Mouse (Mus musculus): ENCODE data around the gene Acad12. TPM values are rescaled to one million over a fixed set of nuclear protein-coding genes. Genes with fewer than 3 reads are reported as not detected.

The Acad12 gene
- 3.5 and 3.8 TPM in 2 replicates for polyA plus RNA-seq (2015; fragmentation: Nextera tagmentation; extraction: Ambion mirVana)

GRCm38 (mm10) chr5:121618592-121619513, at the start of gene Acad12:
Acad12 (minus strand) TSS chr5:121618938.
- H3K4me2 ChIP-seq (replicated peaks; ENCODE audit: low read depth): peak within 1 kb of the TSS; percentile 82
- peak within 1 kb of the TSS; percentile 75 for H3K27ac ChIP-seq (ENCODE audit: low read depth, low read length)
- no peaks in the 10 kb centered on the region for H3K9me3 ChIP-seq (ENCODE audit: control insufficient read depth)
- ATAC-seq: peak; percentile 74
- H3K4me1 ChIP-seq (replicated peaks; ENCODE audit: control insufficient read depth, insufficient read depth, low read length): no peaks in the 10 kb centered on the region
- H3K4me3 ChIP-seq (ENCODE audit: low read depth, low read length): peak within 1 kb of the TSS; percentile 76
- H3K27me3 ChIP-seq (replicated peaks; ENCODE audit: control insufficient read depth, insufficient read depth, low read length): no peaks in the 10 kb centered on the region
- under 1% methylated on average over 57 of the region's 58 CpGs for WGBS
- H3K36me3 ChIP-seq (ENCODE audit: control insufficient read depth, insufficient read depth): no peaks in the 10 kb centered on the region
- TF ChIP-seq CTCF (IDR thresholded peaks at IDR 0.05; ENCODE audit: low read depth): peak; percentile 41
- H3K9ac ChIP-seq (ENCODE audit: low read depth, low read length): peak within 1 kb of the TSS; percentile 73

GRCm38 (mm10) chr5:121668411-121668810, 49.7 kb upstream of the Acad12 start:
- no peak overlapping the region for H3K4me3 ChIP-seq (ENCODE audit: low read depth, low read length)
- H3K36me3 ChIP-seq (ENCODE audit: control insufficient read depth, insufficient read depth): peaks cover 53% of the 10 kb centered on the region
- no peak for TF ChIP-seq CTCF (IDR thresholded peaks at IDR 0.05; ENCODE audit: low read depth)
- H3K27ac ChIP-seq (ENCODE audit: low read depth, low read length): no peak overlapping the region
- no peaks in the 10 kb centered on the region for H3K4me1 ChIP-seq (replicated peaks; ENCODE audit: control insufficient read depth, insufficient read depth, low read length)
- no peak overlapping the region for H3K9ac ChIP-seq (ENCODE audit: low read depth, low read length)
- ATAC-seq: no peak
- WGBS: 71% methylated on average over 6 of the region's 6 CpGs
- H3K4me2 ChIP-seq (replicated peaks; ENCODE audit: low read depth): no peak overlapping the region
- H3K9me3 ChIP-seq (ENCODE audit: control insufficient read depth): no peaks in the 10 kb centered on the region
- no peaks in the 10 kb centered on the region for H3K27me3 ChIP-seq (replicated peaks; ENCODE audit: control insufficient read depth, insufficient read depth, low read length)

- H3K4me1 ChIP-seq (replicated peaks; ENCODE audit: control insufficient read depth, insufficient read depth, low read length): no peaks in the 10 kb centered on the region
- H3K9ac ChIP-seq (ENCODE audit: low read depth, low read length): no peak overlapping the region
- H3K27ac ChIP-seq (ENCODE audit: low read depth, low read length): peak overlapping the region; percentile 35; the same call in 1 of the 2 replicates
- no peaks in the 10 kb centered on the region for H3K9me3 ChIP-seq (ENCODE audit: control insufficient read depth)
- WGBS: 60% methylated on average over 4 of the region's 4 CpGs
- no peak for TF ChIP-seq CTCF (IDR thresholded peaks at IDR 0.05; ENCODE audit: low read depth)
- no peaks in the 10 kb centered on the region for H3K27me3 ChIP-seq (replicated peaks; ENCODE audit: control insufficient read depth, insufficient read depth, low read length)
- H3K4me2 ChIP-seq (replicated peaks; ENCODE audit: low read depth): no peak overlapping the region
- ATAC-seq: 0 out of 2 replicates have a peak, but pooled peaks have one; percentile 15
- no peak overlapping the region for H3K4me3 ChIP-seq (ENCODE audit: low read depth, low read length)
- H3K36me3 ChIP-seq (ENCODE audit: control insufficient read depth, insufficient read depth): peaks cover 56% of the 10 kb centered on the region
Observed at GRCm38 (mm10) chr5:121667067-121667466, 48.3 kb upstream of the Acad12 start.

GRCm38 (mm10) chr5:121664971-121665370, 46.2 kb upstream of the Acad12 start:
- no peaks in the 10 kb centered on the region for H3K27me3 ChIP-seq (replicated peaks; ENCODE audit: control insufficient read depth, insufficient read depth, low read length)
- no peak overlapping the region for H3K4me3 ChIP-seq (ENCODE audit: low read depth, low read length)
- H3K4me2 ChIP-seq (replicated peaks; ENCODE audit: low read depth): no peak overlapping the region
- peaks cover 2% of the 10 kb centered on the region; the same call in 1 of the 2 replicates for H3K4me1 ChIP-seq (replicated peaks; ENCODE audit: control insufficient read depth, insufficient read depth, low read length)
- no peak overlapping the region for H3K27ac ChIP-seq (ENCODE audit: low read depth, low read length)
- peaks cover 44% of the 10 kb centered on the region for H3K36me3 ChIP-seq (ENCODE audit: control insufficient read depth, insufficient read depth)
- ATAC-seq: no peak
- no peak overlapping the region for H3K9ac ChIP-seq (ENCODE audit: low read depth, low read length)
- 97% methylated on average over 9 of the region's 9 CpGs for WGBS
- H3K9me3 ChIP-seq (ENCODE audit: control insufficient read depth): no peaks in the 10 kb centered on the region
- no peak for TF ChIP-seq CTCF (IDR thresholded peaks at IDR 0.05; ENCODE audit: low read depth)

GRCm38 (mm10) chr5:121664078-121664477, 45.3 kb upstream of the Acad12 start:
- ATAC-seq: no peak
- no peaks in the 10 kb centered on the region for H3K9me3 ChIP-seq (ENCODE audit: control insufficient read depth)
- H3K4me2 ChIP-seq (replicated peaks; ENCODE audit: low read depth): no peak overlapping the region
- WGBS: 92% methylated on average over 6 of the region's 6 CpGs
- H3K27ac ChIP-seq (ENCODE audit: low read depth, low read length): no peak overlapping the region
- H3K4me3 ChIP-seq (ENCODE audit: low read depth, low read length): no peak overlapping the region
- no peaks in the 10 kb centered on the region for H3K27me3 ChIP-seq (replicated peaks; ENCODE audit: control insufficient read depth, insufficient read depth, low read length)
- peaks cover 44% of the 10 kb centered on the region for H3K36me3 ChIP-seq (ENCODE audit: control insufficient read depth, insufficient read depth)
- TF ChIP-seq CTCF (IDR thresholded peaks at IDR 0.05; ENCODE audit: low read depth): no peak
- peaks cover 2% of the 10 kb centered on the region; the same call in 1 of the 2 replicates for H3K4me1 ChIP-seq (replicated peaks; ENCODE audit: control insufficient read depth, insufficient read depth, low read length)
- H3K9ac ChIP-seq (ENCODE audit: low read depth, low read length): no peak overlapping the region

GRCm38 (mm10) chr5:121663456-121663855, 44.7 kb upstream of the Acad12 start:
- Histone ChIP-seq H3K9ac (ENCODE audit: low read depth, low read length) (no peak overlapping the region), H3K9me3 (ENCODE audit: control insufficient read depth) (no peaks in the 10 kb centered on the region), H3K4me2 (replicated peaks; ENCODE audit: low read depth) (no peak overlapping the region), H3K4me3 (ENCODE audit: low read depth, low read length) (no peak overlapping the region), H3K36me3 (ENCODE audit: control insufficient read depth, insufficient read depth) (peaks cover 44% of the 10 kb centered on the region), H3K27me3 (replicated peaks; ENCODE audit: control insufficient read depth, insufficient read depth, low read length) (no peaks in the 10 kb centered on the region), H3K4me1 (replicated peaks; ENCODE audit: control insufficient read depth, insufficient read depth, low read length) (peaks cover 2% of the 10 kb centered on the region; the same call in 1 of the 2 replicates), H3K27ac (ENCODE audit: low read depth, low read length) (no peak overlapping the region)
- 79% methylated on average over 8 of the region's 8 CpGs for WGBS
- TF ChIP-seq CTCF (IDR thresholded peaks at IDR 0.05; ENCODE audit: low read depth): no peak
- ATAC-seq: no peak
